Mouse (Mus musculus): ENCODE results near the gene Ctdsp1. TPM values are rescaled to one million over a fixed set of nuclear protein-coding genes. Genes with fewer than 3 reads are reported as not detected.
A peak's percentile ranks its signal among the peaks of the same experiment; 100 is the strongest.

The Ctdsp1 gene
- polyA plus RNA-seq, 1 experiment from 2014 or later = 16.8 TPM

- no peak for ATAC-seq (ENCODE audit: low FRiP score)
- Histone ChIP-seq H3K27ac (replicated peaks) (no peak overlapping the region), H3K36me3 (peaks cover 20% of the 10 kb centered on the region), H3K4me1 (no peaks in the 10 kb centered on the region), H3K27me3 (replicated peaks) (no peaks in the 10 kb centered on the region), H3K9ac (replicated peaks) (no peak overlapping the region), H3K4me2 (no peak overlapping the region), H3K9me3 (replicated peaks) (no peaks in the 10 kb centered on the region), H3K4me3 (replicated peaks) (no peak overlapping the region)
- WGBS = 71% methylated on average over 6 of the region's 6 CpGs
Measured at GRCm38 (mm10) chr1:74433220-74433619, 41.9 kb downstream of the Ctdsp1 start.

DNA sequence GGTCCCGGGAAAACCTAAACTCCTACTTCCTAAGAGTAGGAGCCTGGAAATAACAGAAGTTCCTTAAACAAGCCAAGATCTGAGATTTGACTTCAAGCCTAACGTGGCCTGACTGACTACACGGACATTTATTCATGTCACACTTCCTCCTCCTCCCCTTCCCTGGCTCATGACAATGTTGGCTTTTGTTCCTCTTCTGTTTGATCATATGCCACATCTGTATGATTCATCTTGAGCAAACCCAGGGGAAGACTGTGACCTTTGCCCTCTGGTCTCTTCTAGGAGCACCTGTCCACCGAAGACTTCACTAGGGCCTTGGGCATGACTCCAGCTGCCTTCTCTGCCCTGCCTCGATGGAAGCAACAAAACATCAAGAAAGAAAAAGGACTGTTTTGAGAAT lies 43.3 kb downstream of the Ctdsp1 start:
- Histone ChIP-seq H3K27me3 (replicated peaks) (no peaks in the 10 kb centered on the region), H3K27ac (replicated peaks) (no peak overlapping the region), H3K9ac (replicated peaks) (no peak overlapping the region), H3K4me2 (no peak overlapping the region), H3K4me3 (replicated peaks) (no peak overlapping the region), H3K36me3 (peaks cover 30% of the 10 kb centered on the region), H3K4me1 (no peaks in the 10 kb centered on the region), H3K9me3 (replicated peaks) (no peaks in the 10 kb centered on the region)
- 79% methylated on average over 5 of the region's 5 CpGs for WGBS
- ATAC-seq (ENCODE audit: low FRiP score) = no peak

- no peak overlapping the region for H3K9ac ChIP-seq (replicated peaks)
- H3K9me3 ChIP-seq (replicated peaks) = no peaks in the 10 kb centered on the region
- ATAC-seq (ENCODE audit: low FRiP score) = no peak
- H3K4me2 ChIP-seq = no peak overlapping the region
- H3K36me3 ChIP-seq = peaks cover 34% of the 10 kb centered on the region
- no peak overlapping the region for H3K4me3 ChIP-seq (replicated peaks)
- WGBS = 86% methylated on average over 6 of the region's 6 CpGs
- no peaks in the 10 kb centered on the region for H3K27me3 ChIP-seq (replicated peaks)
- H3K27ac ChIP-seq (replicated peaks) = no peak overlapping the region
- H3K4me1 ChIP-seq = no peaks in the 10 kb centered on the region
Measured at GRCm38 (mm10) chr1:74435563-74435962, 44.3 kb downstream of the Ctdsp1 start.

- Histone ChIP-seq H3K9ac (replicated peaks) (no peak overlapping the region), H3K4me2 (no peak overlapping the region), H3K4me1 (no peaks in the 10 kb centered on the region), H3K4me3 (replicated peaks) (no peak overlapping the region), H3K27ac (replicated peaks) (no peak overlapping the region), H3K36me3 (peaks cover 47% of the 10 kb centered on the region), H3K9me3 (replicated peaks) (no peaks in the 10 kb centered on the region), H3K27me3 (replicated peaks) (no peaks in the 10 kb centered on the region)
- no peak for ATAC-seq (ENCODE audit: low FRiP score)
- WGBS = 70% methylated on average over 8 of the region's 8 CpGs
Measured at GRCm38 (mm10) chr1:74437702-74438427, 46.6 kb downstream of the Ctdsp1 start.

DNA sequence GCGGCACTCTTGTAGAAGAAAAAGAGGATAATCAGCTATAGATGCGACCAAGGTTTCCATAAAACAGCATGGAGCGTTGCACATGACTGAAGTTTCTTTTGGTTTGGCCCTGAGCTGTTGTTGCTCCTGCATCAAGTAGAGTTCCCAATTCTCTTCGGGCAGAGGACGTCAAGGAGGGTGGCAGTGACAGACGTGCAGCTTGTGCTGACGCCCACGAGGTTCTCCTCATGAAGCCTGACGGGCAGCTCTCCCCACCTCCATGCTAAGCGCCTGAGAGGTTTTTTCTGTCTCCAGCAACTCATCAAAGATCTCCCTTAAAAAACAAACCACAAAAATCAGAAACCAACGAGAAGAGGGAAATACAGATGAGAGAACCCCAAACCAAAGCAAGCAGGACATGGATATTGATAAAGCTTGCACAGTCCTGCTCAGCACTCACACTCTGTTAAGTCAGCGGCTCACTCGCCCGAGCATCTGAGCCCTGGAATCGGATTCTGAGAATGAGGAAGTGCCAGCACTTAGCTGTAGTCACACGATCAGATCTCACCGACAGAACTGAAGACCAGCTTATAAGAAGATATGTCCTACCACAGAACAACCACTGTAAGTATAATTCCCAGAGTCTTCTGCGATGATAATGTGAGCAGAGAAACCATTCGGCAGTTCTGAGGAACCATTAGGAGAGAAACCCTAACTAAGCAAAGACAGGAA lies 48.0 kb downstream of the Ctdsp1 start:
- no peak for ATAC-seq (ENCODE audit: low FRiP score)
- no peak overlapping the region for H3K9ac ChIP-seq (replicated peaks)
- 90% methylated on average over 19 of the region's 19 CpGs for WGBS
- no peak overlapping the region for H3K4me3 ChIP-seq (replicated peaks)
- H3K4me1 ChIP-seq = no peaks in the 10 kb centered on the region
- H3K9me3 ChIP-seq (replicated peaks) = no peaks in the 10 kb centered on the region
- H3K36me3 ChIP-seq = peaks cover 52% of the 10 kb centered on the region
- no peak overlapping the region for H3K4me2 ChIP-seq
- H3K27ac ChIP-seq (replicated peaks) = no peak overlapping the region
- H3K27me3 ChIP-seq (replicated peaks) = no peaks in the 10 kb centered on the region

DNA sequence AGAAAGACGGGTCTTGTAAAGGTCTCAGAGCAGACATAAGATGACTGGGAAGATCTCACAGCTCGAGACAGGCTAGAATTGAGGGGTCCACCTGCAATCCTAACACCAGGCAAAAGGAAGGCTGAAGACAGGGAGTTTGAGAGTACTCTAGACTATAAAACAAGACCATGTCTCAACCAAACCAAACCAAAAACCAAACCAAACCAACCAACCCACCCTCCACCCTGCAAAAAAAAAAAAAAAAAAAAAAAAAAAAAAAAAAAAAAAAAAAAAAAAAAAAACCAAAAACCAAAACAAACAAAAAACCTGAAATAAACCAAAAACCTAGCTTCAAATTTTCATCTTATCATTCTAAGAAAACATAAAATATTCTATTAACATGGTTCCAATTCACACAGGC lies 53.2 kb downstream of the Ctdsp1 start:
- H3K9ac ChIP-seq (replicated peaks) = no peak overlapping the region
- no peaks in the 10 kb centered on the region for H3K4me1 ChIP-seq
- H3K4me2 ChIP-seq = no peak overlapping the region
- peaks cover 51% of the 10 kb centered on the region for H3K36me3 ChIP-seq
- WGBS = 91% methylated on average over 2 of the region's 2 CpGs
- H3K9me3 ChIP-seq (replicated peaks) = no peaks in the 10 kb centered on the region
- no peaks in the 10 kb centered on the region for H3K27me3 ChIP-seq (replicated peaks)
- H3K27ac ChIP-seq (replicated peaks) = no peak overlapping the region
- ATAC-seq (ENCODE audit: low FRiP score) = no peak
- no peak overlapping the region for H3K4me3 ChIP-seq (replicated peaks)

MicroRNAs within 50 kb of the gene (microRNA counts, 519-probe panel; counts per million panel counts)
- 2,928 counts per million, percentile 70 among the panel's probes with 10 or more counts for microRNA mmu-miR-26b

Small RNAs within 50 kb of the gene (microRNA-seq; reads per million reads assigned to microRNA genes)
- 12,202 reads per million, percentile 97 among the genes with 10 or more reads in this experiment for gene Mir26b

Other genes starting within 250 kb of the Ctdsp1 start
- 0.05 and 0.13 TPM in 2 replicates for gene Cxcr2, start 237.5 kb upstream of the Ctdsp1 start, polyA plus RNA-seq (2015; fragmentation: Nextera tagmentation; extraction: Ambion mirVana)
- gene Cxcr1, start 196.9 kb upstream of the Ctdsp1 start, polyA plus RNA-seq (2015; fragmentation: Nextera tagmentation; extraction: Ambion mirVana) = not detected in 2 replicates
- gene Arpc2, start 155.4 kb upstream of the Ctdsp1 start, polyA plus RNA-seq (2015; fragmentation: Nextera tagmentation; extraction: Ambion mirVana) = 393 and 423 TPM in 2 replicates
- 0.73 TPM in 1 of 2 replicates, not detected in the other for gene Gpbar1, start 113.0 kb upstream of the Ctdsp1 start, polyA plus RNA-seq (2015; fragmentation: Nextera tagmentation; extraction: Ambion mirVana)
- gene Aamp, start 106.8 kb upstream of the Ctdsp1 start, polyA plus RNA-seq (2015; fragmentation: Nextera tagmentation; extraction: Ambion mirVana) = 209 and 236 TPM in 2 replicates
- 152 and 156 TPM in 2 replicates for gene Pnkd, start 106.6 kb upstream of the Ctdsp1 start, polyA plus RNA-seq (2015; fragmentation: Nextera tagmentation; extraction: Ambion mirVana)
- 10.1 and 12.9 TPM in 2 replicates for gene Tmbim1, start 85.9 kb upstream of the Ctdsp1 start, polyA plus RNA-seq (2015; fragmentation: Nextera tagmentation; extraction: Ambion mirVana)
- 1.1 and 1.4 TPM in 2 replicates for gene Catip, start 29.4 kb upstream of the Ctdsp1 start, polyA plus RNA-seq (2015; fragmentation: Nextera tagmentation; extraction: Ambion mirVana)
- gene Slc11a1, start 16.3 kb upstream of the Ctdsp1 start, polyA plus RNA-seq (2015; fragmentation: Nextera tagmentation; extraction: Ambion mirVana) = 2.3 and 3.5 TPM in 2 replicates
- 0.33 and 5.9 TPM in 2 replicates for gene Vil1, start 17.9 kb downstream of the Ctdsp1 start, polyA plus RNA-seq (2015; fragmentation: Nextera tagmentation; extraction: Ambion mirVana)
- gene Cnot9, start 114.5 kb downstream of the Ctdsp1 start, polyA plus RNA-seq (2015; fragmentation: Nextera tagmentation; extraction: Ambion mirVana) = 43.9 and 48.5 TPM in 2 replicates
- 10.1 and 10.8 TPM in 2 replicates for gene Plcd4, start 151.4 kb downstream of the Ctdsp1 start, polyA plus RNA-seq (2015; fragmentation: Nextera tagmentation; extraction: Ambion mirVana)
- gene Usp37, start 152.8 kb downstream of the Ctdsp1 start, polyA plus RNA-seq (2015; fragmentation: Nextera tagmentation; extraction: Ambion mirVana) = 22.3 and 23.4 TPM in 2 replicates
- gene Zfp142, start 196.7 kb downstream of the Ctdsp1 start, polyA plus RNA-seq (2015; fragmentation: Nextera tagmentation; extraction: Ambion mirVana) = 7.1 and 8.3 TPM in 2 replicates
- gene Bcs1l, start 196.8 kb downstream of the Ctdsp1 start, polyA plus RNA-seq (2015; fragmentation: Nextera tagmentation; extraction: Ambion mirVana) = 21.5 and 22.9 TPM in 2 replicates
- gene Rnf25, start 209.9 kb downstream of the Ctdsp1 start, polyA plus RNA-seq (2015; fragmentation: Nextera tagmentation; extraction: Ambion mirVana) = 46.0 and 47.8 TPM in 2 replicates
- 13.4 and 13.9 TPM in 2 replicates for gene Stk36, start 209.9 kb downstream of the Ctdsp1 start, polyA plus RNA-seq (2015; fragmentation: Nextera tagmentation; extraction: Ambion mirVana)